Comparison of ENCODE assay signal across 8 mouse cellular contexts in genomic region chr3:129879131-129879757, GRCm38 (mm10). TPM values are rescaled to one million over a fixed set of nuclear protein-coding genes. Genes with fewer than 3 reads are reported as not detected.
A peak's percentile ranks its signal among the peaks of the same experiment; 100 is the strongest.
DNase-seq lines count a peak whose midpoint lies in the region; ATAC-seq and TF ChIP-seq lines count a peak whose summit lies in the region.

No protein-coding gene starts in this region.

- no peaks in the 10 kb centered on the region for H3K4me1 ChIP-seq in cerebellum, adult 2 months (ENCODE audit: control insufficient read depth, insufficient read depth, low read length)
- 0 out of 2 replicates have a peak, but pooled peaks cover 3% of the 10 kb centered on the region for H3K4me1 ChIP-seq in forebrain, embryonic 14.5 days (ENCODE audit: control insufficient read depth, insufficient read depth, low read length)
- peaks cover 13% of the 10 kb centered on the region for H3K4me1 ChIP-seq in hindbrain, embryonic 15.5 days (replicated peaks)
- peaks cover 24% of the 10 kb centered on the region for H3K4me1 ChIP-seq in liver, embryonic 11.5 days (replicated peaks; ENCODE audit: control insufficient read depth, insufficient read depth, low read length)
- 0 out of 2 replicates have a peak, but pooled peaks cover 2% of the 10 kb centered on the region for H3K4me1 ChIP-seq in midbrain, postnatal 0 days (ENCODE audit: insufficient read depth, low read length)

- 2% methylated on average over 25 of the region's 25 CpGs for WGBS in cerebellum, adult 2 months
- WGBS in forebrain, embryonic 14.5 days, result under 1% methylated on average over 25 of the region's 25 CpGs
- under 1% methylated on average over 25 of the region's 25 CpGs for WGBS in hindbrain, embryonic 15.5 days
- WGBS in liver, embryonic 11.5 days, result 1% methylated on average over 25 of the region's 25 CpGs
- 2% methylated on average over 22 of the region's 25 CpGs for WGBS in midbrain, postnatal 0 days

- H3K9ac ChIP-seq in forebrain, embryonic 14.5 days (ENCODE audit: low read length), result peak overlapping the region; percentile 79
- H3K9ac ChIP-seq in hindbrain, embryonic 15.5 days, result peak overlapping the region; percentile 68
- H3K9ac ChIP-seq in liver, embryonic 11.5 days (ENCODE audit: low read depth, low read length), result peak overlapping the region; percentile 81
- H3K9ac ChIP-seq in midbrain, postnatal 0 days (replicated peaks; ENCODE audit: low read length, poor library complexity, severe bottlenecking), result peak overlapping the region; percentile 72

- DNase-seq in cerebellum, adult 2 months, result peak in 1 of 2 experiments; percentile 40
- DNase-seq in cerebellum, postnatal 10 days, result no peak
- peak; percentile 76 for DNase-seq in adrenal gland, adult 2 months
- DNase-seq in forebrain, embryonic 14.5 days (ENCODE audit: low spot score), result peak; percentile 54
- DNase-seq in liver, embryonic 11.5 days (ENCODE audit: low spot score), result peak; percentile 68
- peak; percentile 30 for DNase-seq in midbrain, postnatal 0 days (ENCODE audit: low spot score)
- DNase-seq in layer of hippocampus, adult 18-20 months (ENCODE audit: low spot score in 2 of 2), result no peak

- peak overlapping the region; percentile 81 for H3K4me3 ChIP-seq in cerebellum, adult 2 months (replicated peaks; ENCODE audit: insufficient read depth, low read depth, low read length)
- H3K4me3 ChIP-seq in forebrain, embryonic 14.5 days (ENCODE audit: low read depth, low read length), result peak overlapping the region; percentile 63
- H3K4me3 ChIP-seq in hindbrain, embryonic 15.5 days, result peak overlapping the region; percentile 81
- peak overlapping the region; percentile 86 for H3K4me3 ChIP-seq in liver, embryonic 11.5 days (ENCODE audit: low read depth, low read length)
- peak overlapping the region; percentile 69 for H3K4me3 ChIP-seq in midbrain, postnatal 0 days (ENCODE audit: low read depth, low read length)

- H3K36me3 ChIP-seq in forebrain, embryonic 14.5 days (ENCODE audit: control insufficient read depth, insufficient read depth, low read length), result no peaks in the 10 kb centered on the region
- H3K36me3 ChIP-seq in hindbrain, embryonic 15.5 days, result no peaks in the 10 kb centered on the region
- no peaks in the 10 kb centered on the region for H3K36me3 ChIP-seq in liver, embryonic 11.5 days (ENCODE audit: control insufficient read depth, insufficient read depth, low read length)
- H3K36me3 ChIP-seq in midbrain, postnatal 0 days (ENCODE audit: insufficient read depth, low read length), result no peaks in the 10 kb centered on the region

- no peak overlapping the region for H3K27ac ChIP-seq in cerebellum, adult 2 months (ENCODE audit: insufficient read depth, low read length)
- H3K27ac ChIP-seq in forebrain, embryonic 14.5 days (ENCODE audit: low read depth, low read length), result peak overlapping the region; percentile 86; the same call in 1 of the 2 replicates
- peak overlapping the region; percentile 87 for H3K27ac ChIP-seq in hindbrain, embryonic 15.5 days (replicated peaks)
- peak overlapping the region; percentile 74 for H3K27ac ChIP-seq in liver, embryonic 11.5 days (ENCODE audit: low read depth, low read length)
- peak overlapping the region; percentile 62; the same call in 1 of the 2 replicates for H3K27ac ChIP-seq in midbrain, postnatal 0 days (ENCODE audit: low read depth, low read length)

- no peak for TF ChIP-seq POLR2A in cerebellum, adult 2 months (IDR thresholded peaks at IDR 0.05; ENCODE audit: borderline replicate concordance, insufficient read depth, low read length)

- no peak for TF ChIP-seq CTCF in cerebellum, adult 2 months (IDR thresholded peaks at IDR 0.05; ENCODE audit: borderline replicate concordance, insufficient read depth, low read depth, low read length)
- TF ChIP-seq CTCF in midbrain, postnatal 0 days (IDR thresholded peaks at IDR 0.05), result no peak

- no peaks in the 10 kb centered on the region for H3K9me3 ChIP-seq in forebrain, embryonic 14.5 days (replicated peaks; ENCODE audit: control insufficient read depth, low read length)
- H3K9me3 ChIP-seq in hindbrain, embryonic 15.5 days, result no peaks in the 10 kb centered on the region
- H3K9me3 ChIP-seq in liver, embryonic 11.5 days (ENCODE audit: control insufficient read depth, low read length), result no peaks in the 10 kb centered on the region
- H3K9me3 ChIP-seq in midbrain, postnatal 0 days (ENCODE audit: low read length), result no peaks in the 10 kb centered on the region

- no peaks in the 10 kb centered on the region for H3K27me3 ChIP-seq in cerebellum, adult 2 months (ENCODE audit: control insufficient read depth, insufficient read depth, low read length)
- no peaks in the 10 kb centered on the region for H3K27me3 ChIP-seq in forebrain, embryonic 14.5 days (replicated peaks; ENCODE audit: control insufficient read depth, insufficient read depth, low read length)
- H3K27me3 ChIP-seq in hindbrain, embryonic 15.5 days, result no peaks in the 10 kb centered on the region
- H3K27me3 ChIP-seq in liver, embryonic 11.5 days (replicated peaks; ENCODE audit: control insufficient read depth, insufficient read depth, low read length), result no peaks in the 10 kb centered on the region
- no peaks in the 10 kb centered on the region for H3K27me3 ChIP-seq in midbrain, postnatal 0 days (ENCODE audit: insufficient read depth, low read length)

- H3K4me2 ChIP-seq in forebrain, embryonic 14.5 days (ENCODE audit: low read length), result peak overlapping the region; percentile 83
- H3K4me2 ChIP-seq in hindbrain, embryonic 15.5 days, result peak overlapping the region; percentile 96
- H3K4me2 ChIP-seq in liver, embryonic 11.5 days, result peak overlapping the region; percentile 82
- H3K4me2 ChIP-seq in midbrain, postnatal 0 days (ENCODE audit: low read depth, low read length, poor library complexity, severe bottlenecking), result peak overlapping the region; percentile 94

- ATAC-seq in forebrain, embryonic 14.5 days, result peak; percentile 58
- ATAC-seq in hindbrain, embryonic 15.5 days (ENCODE audit: low FRiP score, low read depth), result peak; percentile 59
- peak; percentile 47 for ATAC-seq in liver, embryonic 11.5 days (replicated peaks; ENCODE audit: low FRiP score)
- ATAC-seq in midbrain, postnatal 0 days (ENCODE audit: low FRiP score), result peak; percentile 52

RNA-seq across cellular contexts. Expression of gene Pla2g12a, which starts 0.8 kb away (rescaled TPM):
- 30.8 and 32.3 TPM in 2 replicates for polyA plus RNA-seq in cerebellum, adult 2 months (2012; rRNA removed)
- 10 to 100 TPM; 46.3 to 51.7 TPM for total RNA-seq in adrenal gland, adult 2 months (2021)
- polyA plus RNA-seq in adrenal gland, adult 2 months (2012; rRNA removed), result 106 and 226 TPM in 2 replicates
- polyA plus RNA-seq in forebrain, embryonic 14.5 days (2014; fragmentation: Nextera tagmentation; extraction: Ambion mirVana), result 38.6 TPM in 2 replicates
- polyA plus RNA-seq in hindbrain, embryonic 15.5 days (2015; fragmentation: Nextera tagmentation; extraction: Ambion mirVana), result 37.4 and 38.1 TPM in 2 replicates
- 164 and 179 TPM in 2 replicates for polyA plus RNA-seq in liver, embryonic 11.5 days (2014; fragmentation: Nextera tagmentation; extraction: Ambion mirVana)
- 22.1 and 45.9 TPM in 2 replicates for total RNA-seq in midbrain, postnatal 0 days (2014; rRNA removed)
- polyA plus RNA-seq in midbrain, postnatal 0 days (2015; fragmentation: Nextera tagmentation; extraction: Ambion mirVana), result 55.4 and 55.6 TPM in 2 replicates
- 10 to 100 TPM; 22.3 to 23.6 TPM for total RNA-seq in layer of hippocampus, adult 18-20 months (2021)

RNA-seq across cellular contexts. Expression of gene Casp6, which starts 22.0 kb away (rescaled TPM):
- polyA plus RNA-seq in cerebellum, adult 2 months (2012; rRNA removed), result 6.7 and 8.0 TPM in 2 replicates
- 10 to 100 TPM; 42.3 to 42.4 TPM for total RNA-seq in adrenal gland, adult 2 months (2021)
- 29.5 and 33.8 TPM in 2 replicates for polyA plus RNA-seq in adrenal gland, adult 2 months (2012; rRNA removed)
- 39.4 and 42.3 TPM in 2 replicates for polyA plus RNA-seq in forebrain, embryonic 14.5 days (2014; fragmentation: Nextera tagmentation; extraction: Ambion mirVana)
- polyA plus RNA-seq in hindbrain, embryonic 15.5 days (2015; fragmentation: Nextera tagmentation; extraction: Ambion mirVana), result 22.4 and 25.0 TPM in 2 replicates
- polyA plus RNA-seq in liver, embryonic 11.5 days (2014; fragmentation: Nextera tagmentation; extraction: Ambion mirVana), result 80.7 and 82.4 TPM in 2 replicates
- total RNA-seq in midbrain, postnatal 0 days (2014; rRNA removed), result 6.7 and 7.0 TPM in 2 replicates
- 13.2 and 13.4 TPM in 2 replicates for polyA plus RNA-seq in midbrain, postnatal 0 days (2015; fragmentation: Nextera tagmentation; extraction: Ambion mirVana)
- 1 to 10 TPM; 6.3 to 7.6 TPM for total RNA-seq in layer of hippocampus, adult 18-20 months (2021)

RNA-seq across cellular contexts. Expression of gene Cfi, which starts 43.6 kb away (rescaled TPM):
- 0.06 and 0.15 TPM in 2 replicates for polyA plus RNA-seq in cerebellum, adult 2 months (2012; rRNA removed)
- total RNA-seq in adrenal gland, adult 2 months (2021), result 1 to 10 TPM in 1 of 2 experiments, not detected in 1; 2.7 TPM
- polyA plus RNA-seq in adrenal gland, adult 2 months (2012; rRNA removed), result 0.07 TPM in 1 of 2 replicates, not detected in the other
- 0.14 and 0.22 TPM in 2 replicates for polyA plus RNA-seq in forebrain, embryonic 14.5 days (2014; fragmentation: Nextera tagmentation; extraction: Ambion mirVana)
- 0.42 and 0.75 TPM in 2 replicates for polyA plus RNA-seq in hindbrain, embryonic 15.5 days (2015; fragmentation: Nextera tagmentation; extraction: Ambion mirVana)
- polyA plus RNA-seq in liver, embryonic 11.5 days (2014; fragmentation: Nextera tagmentation; extraction: Ambion mirVana), result 72.0 and 79.6 TPM in 2 replicates
- total RNA-seq in midbrain, postnatal 0 days (2014; rRNA removed), result 1.2 TPM in 1 of 2 replicates, not detected in the other
- 0.33 and 0.42 TPM in 2 replicates for polyA plus RNA-seq in midbrain, postnatal 0 days (2015; fragmentation: Nextera tagmentation; extraction: Ambion mirVana)
- total RNA-seq in layer of hippocampus, adult 18-20 months (2021), result not detected

RNA-seq across cellular contexts. Expression of gene Gar1, which starts 48.0 kb away (rescaled TPM):
- polyA plus RNA-seq in cerebellum, adult 2 months (2012; rRNA removed), result 33.8 and 38.3 TPM in 2 replicates
- 10 to 100 TPM; 39.4 to 61.2 TPM for total RNA-seq in adrenal gland, adult 2 months (2021)
- 11.0 and 15.4 TPM in 2 replicates for polyA plus RNA-seq in adrenal gland, adult 2 months (2012; rRNA removed)
- polyA plus RNA-seq in forebrain, embryonic 14.5 days (2014; fragmentation: Nextera tagmentation; extraction: Ambion mirVana), result 25.0 and 28.1 TPM in 2 replicates
- polyA plus RNA-seq in hindbrain, embryonic 15.5 days (2015; fragmentation: Nextera tagmentation; extraction: Ambion mirVana), result 47.0 and 49.3 TPM in 2 replicates
- polyA plus RNA-seq in liver, embryonic 11.5 days (2014; fragmentation: Nextera tagmentation; extraction: Ambion mirVana), result 56.9 and 67.7 TPM in 2 replicates
- total RNA-seq in midbrain, postnatal 0 days (2014; rRNA removed), result 1.9 and 2.1 TPM in 2 replicates
- 27.3 and 32.6 TPM in 2 replicates for polyA plus RNA-seq in midbrain, postnatal 0 days (2015; fragmentation: Nextera tagmentation; extraction: Ambion mirVana)
- total RNA-seq in layer of hippocampus, adult 18-20 months (2021), result 10 to 100 TPM; 43.7 to 46.6 TPM

RNA-seq across cellular contexts. Expression of gene Rrh, which starts 56.9 kb away (rescaled TPM):
- polyA plus RNA-seq in cerebellum, adult 2 months (2012; rRNA removed), result 0.77 and 0.79 TPM in 2 replicates
- under 1 TPM in 1 of 2 experiments, not detected in 1; 0.09 TPM for total RNA-seq in adrenal gland, adult 2 months (2021)
- polyA plus RNA-seq in adrenal gland, adult 2 months (2012; rRNA removed), result not detected in 2 replicates
- polyA plus RNA-seq in forebrain, embryonic 14.5 days (2014; fragmentation: Nextera tagmentation; extraction: Ambion mirVana), result 0.28 TPM in 1 of 2 replicates, not detected in the other
- polyA plus RNA-seq in hindbrain, embryonic 15.5 days (2015; fragmentation: Nextera tagmentation; extraction: Ambion mirVana), result 0.05 and 0.33 TPM in 2 replicates
- polyA plus RNA-seq in liver, embryonic 11.5 days (2014; fragmentation: Nextera tagmentation; extraction: Ambion mirVana), result 0.25 TPM in 1 of 2 replicates, not detected in the other
- 1.1 and 1.2 TPM in 2 replicates for total RNA-seq in midbrain, postnatal 0 days (2014; rRNA removed)
- polyA plus RNA-seq in midbrain, postnatal 0 days (2015; fragmentation: Nextera tagmentation; extraction: Ambion mirVana), result 0.36 TPM in 1 of 2 replicates, not detected in the other
- total RNA-seq in layer of hippocampus, adult 18-20 months (2021), result under 1 TPM; 0.62 to 0.68 TPM

Comparison
In these comparisons a context has a peak if more than half of its experiments do, and no peak if none do; other contexts are left out.
1. DNase-seq: peak in adrenal gland, adult 2 months (single experiment), forebrain, embryonic 14.5 days (single experiment), liver, embryonic 11.5 days (single experiment) and midbrain, postnatal 0 days (single experiment); none in cerebellum, postnatal 10 days (0 of 2) and layer of hippocampus, adult 18-20 months (0 of 2).
2. RNA of gene Cfi, which starts 43.6 kb away (polyA plus RNA-seq): 72.0 to 79.6 TPM in liver, embryonic 11.5 days; 0.42 to 0.75 TPM in hindbrain, embryonic 15.5 days, 0.33 to 0.42 TPM in midbrain, postnatal 0 days, 0.14 to 0.22 TPM in forebrain, embryonic 14.5 days, 0.06 to 0.15 TPM in cerebellum, adult 2 months and 0.07 TPM in adrenal gland, adult 2 months; every median in the first group is over 10 times any median in the second.
3. Peak in every context shown above with its lines, with median percentiles within 50 percentile points of each other: H3K4me3 ChIP-seq, ATAC-seq, H3K4me2 ChIP-seq and H3K9ac ChIP-seq.